Mouse (Mus musculus): ENCODE results near the gene Vmp1.

Gene Vmp1

GRCm38 (mm10) chr11:86672772-86673171 lies 10.9 kb downstream of the Vmp1 start:
- DNase-seq (ENCODE audit: low read depth in 1 of 2, low spot score in 2 of 2), result no peak

GRCm38 (mm10) chr11:86671041-86671675 lies 12.5 kb downstream of the Vmp1 start:
- DNase-seq (ENCODE audit: low read depth in 1 of 2, low spot score in 2 of 2), result no peak

GRCm38 (mm10) chr11:86668169-86668568 lies 15.5 kb downstream of the Vmp1 start:
- no peak for DNase-seq (ENCODE audit: low read depth in 1 of 2, low spot score in 2 of 2)

GRCm38 (mm10) chr11:86667553-86667952 lies 16.1 kb downstream of the Vmp1 start:
- no peak for DNase-seq (ENCODE audit: low read depth in 1 of 2, low spot score in 2 of 2)

GRCm38 (mm10) chr11:86664406-86664805 lies 19.2 kb downstream of the Vmp1 start:
- DNase-seq (ENCODE audit: low read depth in 1 of 2, low spot score in 2 of 2), result no peak

GRCm38 (mm10) chr11:86663977-86664376 lies 19.7 kb downstream of the Vmp1 start:
- no peak for DNase-seq (ENCODE audit: low read depth in 1 of 2, low spot score in 2 of 2)

GRCm38 (mm10) chr11:86662986-86663895 lies 20.4 kb downstream of the Vmp1 start:
- DNase-seq (ENCODE audit: low read depth in 1 of 2, low spot score in 2 of 2), result no peak

- DNase-seq (ENCODE audit: low read depth in 1 of 2, low spot score in 2 of 2), result no peak
These were observed 25.8 kb downstream of the Vmp1 start for GRCm38 (mm10) chr11:86657863-86658262.

GRCm38 (mm10) chr11:86656849-86657567 lies 26.6 kb downstream of the Vmp1 start:
- no peak for DNase-seq (ENCODE audit: low read depth in 1 of 2, low spot score in 2 of 2)

- no peak for DNase-seq (ENCODE audit: low read depth in 1 of 2, low spot score in 2 of 2)
These were observed 28.0 kb downstream of the Vmp1 start for GRCm38 (mm10) chr11:86655671-86656070.

- no peak for DNase-seq (ENCODE audit: low read depth in 1 of 2, low spot score in 2 of 2)
These were observed 29.5 kb downstream of the Vmp1 start for GRCm38 (mm10) chr11:86654096-86654495.

GRCm38 (mm10) chr11:86653446-86653845 lies 30.2 kb downstream of the Vmp1 start:
- peak in 1 of 2 experiments; percentile 31 for DNase-seq (ENCODE audit: low read depth in 1 of 2, low spot score in 2 of 2)

GRCm38 (mm10) chr11:86652578-86652979 lies 31.1 kb downstream of the Vmp1 start:
- peak; percentile 29 to 35 for DNase-seq (ENCODE audit: low read depth in 1 of 2, low spot score in 2 of 2)

GRCm38 (mm10) chr11:86650676-86651075 lies 33.0 kb downstream of the Vmp1 start:
- DNase-seq (ENCODE audit: low read depth in 1 of 2, low spot score in 2 of 2), result no peak

- no peak for DNase-seq (ENCODE audit: low read depth in 1 of 2, low spot score in 2 of 2)
These were observed 34.1 kb downstream of the Vmp1 start for GRCm38 (mm10) chr11:86649542-86649941.

GRCm38 (mm10) chr11:86647706-86648447 lies 35.8 kb downstream of the Vmp1 start:
- DNase-seq (ENCODE audit: low read depth in 1 of 2, low spot score in 2 of 2), result no peak

GRCm38 (mm10) chr11:86646885-86647459 lies 36.7 kb downstream of the Vmp1 start:
- no peak for DNase-seq (ENCODE audit: low read depth in 1 of 2, low spot score in 2 of 2)

GRCm38 (mm10) chr11:86646136-86646834 lies 37.4 kb downstream of the Vmp1 start:
- no peak for DNase-seq (ENCODE audit: low read depth in 1 of 2, low spot score in 2 of 2)

GRCm38 (mm10) chr11:86644553-86644952 lies 39.1 kb downstream of the Vmp1 start:
- DNase-seq (ENCODE audit: low read depth in 1 of 2, low spot score in 2 of 2), result no peak

- DNase-seq (ENCODE audit: low read depth in 1 of 2, low spot score in 2 of 2), result no peak
These were observed 41.9 kb downstream of the Vmp1 start for GRCm38 (mm10) chr11:86641714-86642113.
